Mouse (Mus musculus) heart, embryonic 16.5 days (tissue): ENCODE data around the gene Il2rb. TPM values are rescaled to one million over a fixed set of nuclear protein-coding genes. Genes with fewer than 3 reads are reported as not detected.

ENCODE experiments used
- ATAC-seq: fragments of 200-750 bp; cut with Nextera tagmentation; replicated peaks from 2 replicates; pipeline ENCODE4 v1.8.0; 2017; ENCODE audit warnings: moderate number of reproducible peaks; ENCODE audit not compliant: insufficient read depth, low FRiP score; ENCODE audit errors: extremely low read depth
- H3K27ac ChIP-seq: fragments of 300-500 bp; sonication (generic); 2 replicates; pipeline ENCODE4 v1.5.1; 2014; ENCODE audit warnings: mild to moderate bottlenecking, low read length, control low read depth, moderate library complexity
- H3K27me3 ChIP-seq: fragments of 300-500 bp; sonication (generic); 2 replicates; pipeline ENCODE4 v1.6.1; 2014; ENCODE audit warnings: low read length, mixed read lengths; ENCODE audit not compliant: control insufficient read depth, insufficient read depth
- H3K36me3 ChIP-seq: fragments of 300-500 bp; sonication (generic); 2 replicates; pipeline ENCODE4 v1.6.1; 2014; ENCODE audit not compliant: control insufficient read depth, insufficient read depth
- H3K4me1 ChIP-seq: fragments of 300-500 bp; sonication (generic); 2 replicates; pipeline ENCODE4 v1.6.1; 2014; ENCODE audit warnings: low read length, mixed read lengths; ENCODE audit not compliant: control insufficient read depth, insufficient read depth
- H3K4me2 ChIP-seq: fragments of 300-500 bp; sonication (generic); 2 replicates; pipeline ENCODE4 v1.6.1; 2014; ENCODE audit warnings: low read depth, mild to moderate bottlenecking, control low read depth, low read length
- H3K4me3 ChIP-seq: fragments of 300-500 bp; sonication (generic); 2 replicates; pipeline ENCODE4 v1.5.1; 2014; ENCODE audit warnings: mild to moderate bottlenecking, control low read depth, low read length
- H3K9ac ChIP-seq: fragments of 300-500 bp; sonication (generic); 2 replicates; pipeline ENCODE4 v1.6.1; 2014; ENCODE audit warnings: low read length, control low read depth
- H3K9me3 ChIP-seq: fragments of 300-500 bp; sonication (generic); replicated peaks from 2 replicates; pipeline ENCODE4 v1.6.1; 2016; ENCODE audit warnings: low read length; ENCODE audit not compliant: control insufficient read depth
- WGBS: fragments of 180-500 bp; shearing (Covaris S2); extraction: QIAGEN DNeasy Blood & Tissue Kit; methylation state at CpG from one replicate; pipeline ENCODE4 v1.1.7; 2014; 5-methylcytosine and 5-hydroxymethylcytosine counted together
- polyA plus RNA-seq: library from polyadenylated mRNA; unstranded; fragments of >200 nt; fragmentation: Nextera tagmentation; extraction: Ambion mirVana; gene quantifications from 2 replicates; pipeline ENCODE4 v1.2.1, GENCODE M21; 2015

Gene Il2rb
- polyA plus RNA-seq, 1 experiment from 2014 or later: 4.9 TPM

- H3K27me3 ChIP-seq: no peaks in the 10 kb centered on the region
- H3K9me3 ChIP-seq: no peaks in the 10 kb centered on the region
- peaks cover 31% of the 10 kb centered on the region for H3K4me1 ChIP-seq
- ATAC-seq: no peak
- WGBS: 68% methylated on average over 10 of the region's 10 CpGs
- no peak overlapping the region for H3K9ac ChIP-seq
- H3K4me3 ChIP-seq: no peak overlapping the region
- no peak overlapping the region; the same call in 1 of the 2 replicates for H3K27ac ChIP-seq
- H3K36me3 ChIP-seq: no peaks in the 10 kb centered on the region
- no peak overlapping the region for H3K4me2 ChIP-seq
Observed at GRCm38 (mm10) chr15:78532566-78533345, 37.7 kb upstream of the Il2rb start.

GRCm38 (mm10) chr15:78531901-78532469, 36.9 kb upstream of the Il2rb start:
- Histone ChIP-seq H3K27ac (peak overlapping the region; percentile 97), H3K36me3 (no peaks in the 10 kb centered on the region), H3K9ac (peak overlapping the region; percentile 72), H3K4me2 (peak overlapping the region; percentile 71), H3K4me1 (peaks cover 33% of the 10 kb centered on the region), H3K9me3 (no peaks in the 10 kb centered on the region), H3K4me3 (peak overlapping the region; percentile 44), H3K27me3 (no peaks in the 10 kb centered on the region)
- ATAC-seq: peak; percentile 82
- under 1% methylated on average over 25 of the region's 25 CpGs for WGBS

- Histone ChIP-seq H3K9ac (peak overlapping the region; percentile 72), H3K4me3 (peak overlapping the region; percentile 44), H3K9me3 (no peaks in the 10 kb centered on the region)
Observed at GRCm38 (mm10) chr15:78531451-78531720, 36.3 kb upstream of the Il2rb start.

GRCm38 (mm10) chr15:78530671-78531450, 35.8 kb upstream of the Il2rb start, which contains the start of gene C1qtnf6:
Gene C1qtnf6, minus strand, starts transcription at chr15:78531416.
- peak within 1 kb of the TSS; percentile 44 for H3K4me3 ChIP-seq
- no peaks in the 10 kb centered on the region for H3K36me3 ChIP-seq
- no peaks in the 10 kb centered on the region for H3K9me3 ChIP-seq
- 56% methylated on average over 17 of the region's 17 CpGs for WGBS
- H3K27ac ChIP-seq: peak within 1 kb of the TSS; percentile 97
- peaks cover 33% of the 10 kb centered on the region for H3K4me1 ChIP-seq
- peak within 1 kb of the TSS; percentile 72 for H3K9ac ChIP-seq
- H3K4me2 ChIP-seq: peak within 1 kb of the TSS; percentile 71
- no peaks in the 10 kb centered on the region for H3K27me3 ChIP-seq
- ATAC-seq: no peak

More at GRCm38 (mm10) chr15:78531451-78531720, 36.3 kb upstream of the Il2rb start:
- Histone ChIP-seq H3K36me3 (no peaks in the 10 kb centered on the region), H3K27me3 (no peaks in the 10 kb centered on the region), H3K27ac (peak overlapping the region; percentile 97), H3K4me1 (peaks cover 33% of the 10 kb centered on the region), H3K4me2 (peak overlapping the region; percentile 71)
- WGBS: 65% methylated on average over 4 of the region's 4 CpGs
- no peak for ATAC-seq

GRCm38 (mm10) chr15:78530141-78530540, 35.1 kb upstream of the Il2rb start:
- peak overlapping the region; percentile 97 for H3K27ac ChIP-seq
- no peaks in the 10 kb centered on the region for H3K9me3 ChIP-seq
- WGBS: 76% methylated on average over 3 of the region's 3 CpGs
- peaks cover 33% of the 10 kb centered on the region for H3K4me1 ChIP-seq
- no peaks in the 10 kb centered on the region for H3K27me3 ChIP-seq
- no peak for ATAC-seq
- H3K4me2 ChIP-seq: no peak overlapping the region
- H3K36me3 ChIP-seq: no peaks in the 10 kb centered on the region
- no peak overlapping the region for H3K4me3 ChIP-seq
- no peak overlapping the region; the same call in 1 of the 2 replicates for H3K9ac ChIP-seq

GRCm38 (mm10) chr15:78529428-78529990, 34.4 kb upstream of the Il2rb start:
- H3K4me1 ChIP-seq: peaks cover 33% of the 10 kb centered on the region
- WGBS: 4% methylated on average over 15 of the region's 15 CpGs
- H3K4me3 ChIP-seq: peak overlapping the region; percentile 56
- H3K27ac ChIP-seq: peak overlapping the region; percentile 97
- peak overlapping the region; percentile 70 for H3K4me2 ChIP-seq
- peak; percentile 61 for ATAC-seq
- peak overlapping the region; percentile 75 for H3K9ac ChIP-seq
- no peaks in the 10 kb centered on the region for H3K36me3 ChIP-seq
- no peaks in the 10 kb centered on the region for H3K27me3 ChIP-seq
- no peaks in the 10 kb centered on the region for H3K9me3 ChIP-seq

- Histone ChIP-seq H3K9me3 (no peaks in the 10 kb centered on the region), H3K4me2 (peak overlapping the region; percentile 70), H3K9ac (peak overlapping the region; percentile 75), H3K36me3 (no peaks in the 10 kb centered on the region), H3K4me1 (peaks cover 33% of the 10 kb centered on the region), H3K27ac (peak overlapping the region; percentile 97), H3K4me3 (peak overlapping the region; percentile 56), H3K27me3 (no peaks in the 10 kb centered on the region)
- WGBS: 33% methylated on average over 11 of the region's 11 CpGs
- no peak for ATAC-seq
Observed at GRCm38 (mm10) chr15:78528726-78529411, 33.8 kb upstream of the Il2rb start.

- Histone ChIP-seq H3K36me3 (no peaks in the 10 kb centered on the region), H3K4me1 (peaks cover 33% of the 10 kb centered on the region), H3K27ac (peak overlapping the region; percentile 97), H3K4me3 (no peak overlapping the region), H3K9ac (peak overlapping the region; percentile 11; the same call in 1 of the 2 replicates), H3K9me3 (no peaks in the 10 kb centered on the region), H3K4me2 (peak overlapping the region; percentile 70), H3K27me3 (no peaks in the 10 kb centered on the region)
- no peak for ATAC-seq
- 41% methylated on average over 7 of the region's 7 CpGs for WGBS
Observed at GRCm38 (mm10) chr15:78527973-78528372, 32.9 kb upstream of the Il2rb start.
